Mouse (Mus musculus) myocyte (in vitro differentiated cells): ENCODE results near the gene Itgb1bp1.

Experiments used
- CEBPB ChIP-seq: IDR thresholded peaks from 2 replicates; pipeline ENCODE4 v1.6.1; 2011; ENCODE audit warnings: mild to moderate bottlenecking, moderate library complexity; ENCODE audit not compliant: poor library complexity, insufficient read depth, severe bottlenecking
- E2F4 ChIP-seq: IDR thresholded peaks from one replicate; pipeline ENCODE4 v1.6.1; 2011; ENCODE audit warnings: mild to moderate bottlenecking, control low read depth, moderate library complexity; ENCODE audit not compliant: insufficient read depth
- MAX ChIP-seq: IDR thresholded peaks from one replicate; pipeline ENCODE4 v1.6.1; 2011; ENCODE audit warnings: low read depth, mild to moderate bottlenecking, control low read depth
- MYOD1 ChIP-seq, 3 experiments: IDR thresholded peaks; one replicate each; pipeline ENCODE4 v1.6.1; 2011; ENCODE audit warnings: control low read depth in 2 of 3, low read depth in 2 of 3, mild to moderate bottlenecking in 2 of 3, moderate library complexity in 1 of 3; ENCODE audit not compliant: insufficient read length in 2 of 3, control insufficient read depth in 1 of 3
- MYOG ChIP-seq, 3 experiments: IDR thresholded peaks; one replicate each; pipeline ENCODE4 v1.6.1; 2011; ENCODE audit warnings: control low read depth in 2 of 3, low read depth in 2 of 3, mild to moderate bottlenecking in 2 of 3; ENCODE audit not compliant: insufficient read length in 2 of 3, control insufficient read depth in 1 of 3, insufficient read depth in 1 of 3
- POLR2A ChIP-seq: IDR thresholded peaks from one replicate; pipeline ENCODE4 v1.6.1; 2011; ENCODE audit warnings: low read depth, mild to moderate bottlenecking, control low read depth, moderate library complexity; ENCODE audit not compliant: insufficient read length
- POLR2AphosphoS2 ChIP-seq: IDR thresholded peaks from one replicate; pipeline ENCODE4 v1.6.1; 2011; ENCODE audit warnings: low read depth, control low read depth; ENCODE audit not compliant: insufficient read length
- REST ChIP-seq: IDR thresholded peaks from one replicate; pipeline ENCODE4 v1.6.1; 2011; ENCODE audit warnings: mild to moderate bottlenecking, control low read depth, moderate library complexity; ENCODE audit not compliant: insufficient read depth, insufficient read length
- TCF12 ChIP-seq: IDR thresholded peaks from one replicate; pipeline ENCODE4 v1.6.1; 2011; ENCODE audit warnings: mild to moderate bottlenecking, control low read depth; ENCODE audit not compliant: poor library complexity, insufficient read depth, severe bottlenecking
- USF1 ChIP-seq: IDR thresholded peaks from one replicate; pipeline ENCODE4 v1.6.1; 2011; ENCODE audit warnings: low read depth, mild to moderate bottlenecking, control low read depth, moderate library complexity

GRCm38 (mm10) chr12:21223923-21224322, 62.2 kb downstream of the Itgb1bp1 start:
- no peak for TF ChIP-seq CEBPB
- TF ChIP-seq POLR2AphosphoS2 = no peak
- TF ChIP-seq TCF12 = no peak
- no peak for TF ChIP-seq POLR2A
- no peak for TF ChIP-seq MYOD1 (IDR thresholded peaks at IDR 0.05; ENCODE audit: control insufficient read depth in 1 of 3, insufficient read length in 2 of 3, low read depth in 2 of 3)
- no peak for TF ChIP-seq USF1
- no peak for TF ChIP-seq REST
- no peak for TF ChIP-seq MAX
- TF ChIP-seq E2F4 = no peak
- no peak for TF ChIP-seq MYOG (IDR thresholded peaks at IDR 0.05; ENCODE audit: control insufficient read depth in 1 of 3, insufficient read depth in 1 of 3, insufficient read length in 2 of 3, low read depth in 2 of 3)
